Mouse (Mus musculus) testis, adult 2 months (tissue): ENCODE results near the gene Ptpn3.

ENCODE experiments used
- CTCF ChIP-seq: fragments of 200-500 bp; IDR thresholded peaks from 2 replicates; pipeline ENCODE4 v1.5.1; 2012; ENCODE audit warnings: low read depth, mild to moderate bottlenecking, inconsistent platforms, low read length, moderate library complexity; ENCODE audit not compliant: control insufficient read depth, insufficient read depth, insufficient replicate concordance
- POLR2A ChIP-seq: fragments of 200-500 bp; IDR thresholded peaks from 2 replicates; pipeline ENCODE4 v1.6.1; 2012; ENCODE audit warnings: low read depth, mild to moderate bottlenecking, inconsistent platforms, low read length, moderate library complexity; ENCODE audit not compliant: control insufficient read depth

DNA sequence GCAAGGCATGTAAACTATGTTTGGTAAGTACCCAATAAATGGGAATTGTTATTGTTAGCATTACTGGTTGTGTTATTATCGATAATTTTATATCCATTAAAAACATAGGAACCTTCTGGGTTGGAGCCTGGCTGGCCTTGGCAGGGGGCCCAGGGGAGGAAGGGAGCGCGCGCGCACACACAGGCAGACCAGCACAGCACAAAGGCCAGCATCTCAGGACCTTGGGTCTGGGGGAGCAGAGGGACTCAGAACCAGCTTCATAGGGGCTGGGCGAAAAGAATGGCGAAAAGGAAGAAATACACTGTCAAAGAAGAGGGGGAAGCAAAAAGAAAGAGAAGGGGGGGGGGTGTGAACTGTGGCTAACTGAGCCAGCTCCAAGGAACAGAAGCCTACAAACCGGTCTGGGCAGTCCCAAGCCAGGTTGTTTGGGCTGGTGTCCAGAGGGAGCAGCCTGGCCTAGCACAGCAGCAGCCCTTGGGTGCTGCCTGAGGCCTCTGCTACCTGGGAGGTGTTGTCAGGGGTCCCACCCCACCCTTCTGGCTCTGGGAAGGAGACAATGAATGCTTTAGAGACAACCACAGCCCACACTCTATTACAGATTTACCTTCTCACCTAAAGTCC is 145.0 kb downstream of the Ptpn3 start:
- TF ChIP-seq CTCF (no peak), POLR2A (no peak)
